Mouse (Mus musculus) B cell, adult 67 days (primary cell): ENCODE measurements around the gene Cyp26a1. TPM values are rescaled to one million over a fixed set of nuclear protein-coding genes. Genes with fewer than 3 reads are reported as not detected.

Experiments
- total RNA-seq, 2 experiments: library from RNA; stranded (reverse); gene quantifications; 4 replicates each; pipeline ENCODE4 v1.2.4; 2023

The Cyp26a1 gene
- not detected for total RNA-seq

DNA sequence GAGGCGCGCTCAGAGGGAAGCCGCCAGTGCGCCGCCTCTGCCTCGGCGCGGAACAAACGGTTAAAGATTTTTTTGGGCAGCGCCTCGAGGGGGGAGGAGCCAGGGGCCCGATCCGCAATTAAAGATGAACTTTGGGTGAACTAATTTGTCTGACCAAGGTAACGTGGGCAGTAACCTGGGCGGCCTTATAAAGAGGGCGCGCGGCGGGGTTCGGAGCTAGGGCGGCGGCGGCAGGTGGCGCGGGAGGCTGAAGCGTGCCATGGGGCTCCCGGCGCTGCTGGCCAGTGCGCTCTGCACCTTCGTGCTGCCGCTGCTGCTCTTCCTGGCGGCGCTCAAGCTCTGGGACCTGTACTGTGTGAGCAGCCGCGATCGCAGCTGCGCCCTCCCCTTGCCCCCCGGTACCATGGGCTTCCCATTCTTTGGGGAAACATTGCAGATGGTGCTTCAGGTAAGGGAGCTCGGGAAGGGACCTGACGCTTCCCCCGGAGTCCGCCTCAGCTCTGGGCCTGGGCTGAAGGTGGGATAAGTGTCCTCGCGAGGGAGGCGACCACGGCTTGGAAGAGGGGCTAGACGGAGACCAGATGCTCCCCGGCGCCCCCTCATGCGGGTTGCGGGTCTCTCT is at the start of gene Cyp26a1:
TSS of gene Cyp26a1 (plus strand) at position 148 of the 622 bp plus-strand sequence.

DNA sequence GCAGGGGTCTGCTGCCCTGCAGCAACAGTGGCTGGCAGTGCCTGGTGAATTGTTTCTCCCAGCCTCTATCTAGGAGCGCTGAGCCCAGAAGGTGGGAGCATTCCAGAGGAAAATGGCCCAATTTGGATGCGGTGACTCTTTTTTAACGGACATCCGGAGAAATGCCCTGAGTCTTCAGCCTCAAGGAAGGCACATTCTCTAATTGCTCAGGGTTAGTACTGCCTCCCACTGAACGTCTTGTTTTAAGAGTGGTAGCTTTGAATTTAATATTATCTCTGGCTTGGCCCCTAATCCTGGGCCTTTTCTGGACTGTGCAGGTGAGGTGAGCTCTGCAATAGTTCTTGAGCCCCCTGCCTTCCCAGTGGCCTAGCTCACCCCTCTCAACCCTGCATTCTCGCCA is 12.3 kb upstream of the Cyp26a1 start, which contains the start of gene Cyp26c1:
TSS of gene Cyp26c1 (plus strand) at position 301 of the 400 bp plus-strand sequence.

Other genes with a start within 250 kb of the Cyp26a1 start
- 10 to 100 TPM; 44.4 to 48.4 TPM for gene Exoc6, start 147.4 kb upstream of the Cyp26a1 start, total RNA-seq
- not detected for gene Cyp26c1, start 12.2 kb upstream of the Cyp26a1 start, total RNA-seq